Mouse (Mus musculus) natural killer cell, adult 2 months (primary cell): ENCODE data around the gene Asb10.
A peak's percentile ranks its signal among the peaks of the same experiment; 100 is the strongest.

ENCODE experiments used
- DNase-seq, 2 experiments: peaks; one replicate each; pipeline ENCODE4 v3.0.0; 2022; ENCODE audit warnings: low spot score in 2 of 2

Asb10 gene

DNA sequence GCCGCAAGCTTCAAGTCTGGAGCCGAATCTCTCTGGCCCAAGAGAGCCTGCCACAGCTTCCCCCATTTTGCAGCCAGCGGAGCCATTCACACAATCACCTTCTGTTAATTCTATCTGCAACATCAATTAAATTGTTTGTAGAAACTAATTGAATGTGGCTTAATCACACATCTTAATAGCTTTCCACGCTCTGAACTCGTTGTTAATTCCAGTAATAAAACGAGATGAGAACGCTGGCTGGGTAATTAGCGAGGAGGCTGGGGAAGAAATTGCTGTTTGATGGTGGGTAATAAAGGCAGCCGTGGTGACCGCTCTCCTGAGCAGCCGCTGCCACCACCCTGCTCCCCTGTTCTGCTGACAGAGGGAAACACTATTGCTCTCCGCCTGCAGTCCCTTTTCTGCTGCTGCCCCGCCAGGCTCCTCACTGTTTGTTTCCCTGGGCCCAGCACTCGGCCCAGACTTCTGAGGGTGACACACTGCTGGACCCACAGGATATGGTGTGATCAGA is 50.3 kb downstream of the Asb10 start:
- no peak for DNase-seq

GRCm38 (mm10) chr5:24486738-24487137 is 54.0 kb downstream of the Asb10 start:
- DNase-seq = no peak

DNA sequence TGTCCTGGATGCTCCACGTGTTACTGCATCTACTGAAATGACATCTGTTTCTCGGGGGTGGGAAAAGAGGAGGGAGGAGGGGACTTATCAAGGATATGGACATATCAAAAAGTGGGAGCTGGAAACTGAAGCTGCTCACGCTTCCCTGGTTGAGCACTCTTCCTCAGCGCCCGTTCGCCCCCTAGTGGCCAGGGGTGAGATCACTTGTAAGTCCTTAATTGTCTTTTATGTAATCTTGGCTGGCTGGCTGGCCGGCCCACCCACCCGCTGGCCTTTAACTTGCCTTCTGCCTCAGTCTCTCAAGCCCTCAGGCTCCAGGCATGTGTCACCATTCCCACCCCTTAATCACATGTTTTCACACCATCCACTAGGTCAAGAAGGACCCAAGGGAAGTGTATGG is 54.7 kb downstream of the Asb10 start:
- peak; percentile 41 to 64 for DNase-seq

GRCm38 (mm10) chr5:24484963-24485362 is 55.8 kb downstream of the Asb10 start:
- DNase-seq = no peak

GRCm38 (mm10) chr5:24483326-24483725 is 57.5 kb downstream of the Asb10 start:
- peak; percentile 13 to 29 for DNase-seq
